Mouse (Mus musculus) stomach, postnatal 0 days (tissue): ENCODE results near the gene Aldh9a1. TPM values are rescaled to one million over a fixed set of nuclear protein-coding genes. Genes with fewer than 3 reads are reported as not detected.
"Not testable (repeated sequence)": the region's sequence is repeated elsewhere in the genome, so short reads cannot be mapped to it uniquely, and the experiment has no call there.

ENCODE experiments used
- ATAC-seq: fragments of 200-750 bp; cut with Nextera tagmentation; 2 replicates; pipeline ENCODE4 v1.8.0; 2017; ENCODE audit not compliant: low FRiP score, low TSS enrichment
- DNase-seq: peaks from one replicate; pipeline ENCODE4 v3.0.0-alpha.2; 2016; ENCODE audit warnings: low spot score
- H3K27ac ChIP-seq: fragments of 300-500 bp; sonication (generic); replicated peaks from 2 replicates; pipeline ENCODE4 v1.5.1; 2014; ENCODE audit warnings: mild to moderate bottlenecking, control low read depth
- H3K27me3 ChIP-seq: fragments of 300-500 bp; sonication (generic); 2 replicates; pipeline ENCODE4 v1.6.1; 2014; ENCODE audit warnings: low read length; ENCODE audit not compliant: control insufficient read depth, insufficient read depth
- H3K36me3 ChIP-seq: fragments of 300-500 bp; sonication (generic); 2 replicates; pipeline ENCODE4 v1.6.1; 2014; ENCODE audit warnings: low read length, mixed read lengths; ENCODE audit not compliant: control insufficient read depth, insufficient read depth
- H3K4me1 ChIP-seq: fragments of 300-500 bp; sonication (generic); replicated peaks from 2 replicates; pipeline ENCODE4 v1.6.1; 2014; ENCODE audit warnings: antibody characterized with exemption; ENCODE audit not compliant: control insufficient read depth, insufficient read depth
- H3K4me2 ChIP-seq: fragments of 300-500 bp; sonication (generic); replicated peaks from 2 replicates; pipeline ENCODE4 v1.6.1; 2014; ENCODE audit warnings: low read depth, mild to moderate bottlenecking, control low read depth, moderate library complexity
- H3K4me3 ChIP-seq: fragments of 300-500 bp; sonication (generic); 2 replicates; pipeline ENCODE4 v1.5.1; 2014; ENCODE audit warnings: low read depth, low read length, control low read depth
- H3K9ac ChIP-seq: fragments of 300-500 bp; sonication (generic); 2 replicates; pipeline ENCODE4 v1.6.1; 2014; ENCODE audit warnings: mild to moderate bottlenecking, low read length, control low read depth, mixed read lengths
- H3K9me3 ChIP-seq: fragments of 300-500 bp; sonication (generic); 2 replicates; pipeline ENCODE4 v1.6.1; 2016; ENCODE audit warnings: low read length; ENCODE audit not compliant: control insufficient read depth
- CTCF ChIP-seq: IDR thresholded peaks from 2 replicates; pipeline ENCODE4 v1.5.1; 2016; ENCODE audit warnings: antibody characterized with exemption, low read depth, mild to moderate bottlenecking, moderate library complexity
- EP300 ChIP-seq: optimal IDR thresholded peaks from 2 replicates; pipeline ENCODE3; 2016; ENCODE audit warnings: antibody characterized with exemption
- WGBS: fragments of 180-500 bp; shearing (Covaris S2); extraction: QIAGEN DNeasy Blood & Tissue Kit; methylation state at CpG from one replicate; pipeline ENCODE4 v1.1.7; 2014; 5-methylcytosine and 5-hydroxymethylcytosine counted together
- polyA plus RNA-seq: library from polyadenylated mRNA; unstranded; fragments of >200 nt; fragmentation: Nextera tagmentation; extraction: Ambion mirVana; gene quantifications from 2 replicates; pipeline ENCODE4 v1.2.1, GENCODE M21; 2015

Gene Aldh9a1
- polyA plus RNA-seq, 1 experiment from 2014 or later = 74.7 TPM

DNA sequence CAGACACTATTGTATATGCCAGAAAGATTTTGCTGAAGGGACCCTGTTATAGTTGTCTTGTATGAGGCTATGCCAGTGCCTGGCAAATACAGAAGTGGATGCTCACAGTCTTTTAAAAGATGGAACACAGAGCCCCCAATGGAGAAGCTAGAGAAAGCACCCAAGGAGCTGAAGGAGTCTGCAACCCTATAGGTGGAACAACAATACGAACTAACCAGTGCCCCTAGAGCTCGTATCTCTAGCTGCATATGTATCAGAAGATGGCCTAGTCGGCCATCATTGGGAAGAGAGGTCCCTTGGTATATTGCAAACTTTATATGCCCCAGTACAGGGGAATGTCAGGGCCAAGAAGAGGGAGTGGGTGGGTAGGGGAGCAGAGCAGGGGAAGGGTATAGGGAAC, 585 bp upstream of the Aldh9a1 start:
- not testable (repeated sequence) for H3K27ac ChIP-seq, H3K9me3 ChIP-seq, H3K27me3 ChIP-seq, H3K4me3 ChIP-seq, H3K36me3 ChIP-seq, H3K4me1 ChIP-seq, H3K9ac ChIP-seq, DNase-seq, ATAC-seq
- WGBS = 61% methylated on average over 3 of the region's 3 CpGs
- TF ChIP-seq CTCF = 0 out of 2 replicates have a peak, but pooled peaks have one; percentile 10
- H3K4me2 ChIP-seq = peak overlapping the region; percentile 90; the same call in 1 of the 2 replicates

DNA sequence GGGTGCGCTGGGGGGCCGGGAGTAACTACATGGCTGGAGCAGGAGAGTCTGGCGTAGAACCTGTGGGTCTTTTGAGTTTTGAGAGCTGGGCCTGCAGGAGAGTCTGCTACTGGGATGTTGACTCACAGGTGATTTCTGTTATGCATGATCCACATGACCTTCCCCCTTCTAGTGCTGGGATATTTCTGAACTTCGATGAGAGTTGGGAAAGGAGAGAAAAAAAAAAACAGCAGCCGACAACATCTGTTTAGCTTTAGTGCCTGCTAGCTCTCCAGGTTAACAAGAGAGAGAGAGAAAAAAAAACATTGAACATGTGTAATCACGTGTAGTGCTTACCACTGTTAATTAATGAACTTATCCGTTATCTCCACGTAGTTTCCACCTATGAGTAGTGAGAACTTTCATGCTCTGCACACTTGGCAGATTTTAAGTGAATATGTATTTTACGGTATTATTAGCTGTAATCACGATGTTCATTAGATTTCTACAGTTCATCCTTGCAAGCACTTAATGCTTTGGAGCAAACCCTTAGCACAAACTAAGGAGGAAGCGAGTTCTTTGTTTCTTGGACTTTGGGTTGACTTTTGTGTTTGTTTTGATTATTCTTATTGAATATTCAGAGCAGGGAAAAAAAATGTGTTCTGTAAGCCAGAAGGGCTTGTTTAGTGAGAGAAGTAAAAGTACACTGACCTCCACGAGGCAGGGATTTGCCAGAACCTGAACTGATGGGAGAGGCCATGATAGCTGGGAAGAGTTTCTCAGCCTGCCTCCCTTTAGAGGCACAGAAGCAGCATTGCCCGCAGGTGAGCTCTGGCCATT, 1.0 kb downstream of the Aldh9a1 start:
- ATAC-seq = no peak; the same call in 1 of the 2 replicates
- Histone ChIP-seq H3K9ac (peak overlapping the region; percentile 76), H3K27me3 (no peaks in the 10 kb centered on the region), H3K4me3 (peak overlapping the region; percentile 60), H3K27ac (peak overlapping the region; percentile 93), H3K4me1 (no peaks in the 10 kb centered on the region), H3K36me3 (peaks cover 8% of the 10 kb centered on the region), H3K4me2 (peak overlapping the region; percentile 90), H3K9me3 (no peaks in the 10 kb centered on the region)
- no peak for DNase-seq
- TF ChIP-seq CTCF = no peak
- no peak for TF ChIP-seq EP300
- WGBS = 27% methylated on average over 13 of the region's 13 CpGs

DNA sequence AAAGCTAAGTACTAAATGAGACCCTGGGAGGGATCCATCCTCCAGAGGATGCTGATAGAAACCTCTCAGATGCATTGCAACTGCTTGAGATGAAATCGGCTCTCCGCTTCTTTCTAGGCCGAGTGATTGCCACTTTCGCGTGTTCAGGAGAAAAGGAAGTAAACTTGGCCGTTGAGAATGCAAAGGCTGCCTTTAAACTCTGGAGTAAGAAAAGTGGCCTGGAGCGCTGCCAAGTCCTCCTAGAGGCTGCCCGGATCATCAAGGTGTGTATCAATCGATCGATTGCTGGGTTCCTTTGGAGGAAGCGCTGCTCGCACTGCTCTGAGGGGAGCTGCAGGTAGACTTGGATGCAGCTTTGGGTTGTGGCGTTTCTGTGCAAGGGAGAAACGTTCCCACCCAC, 2.6 kb downstream of the Aldh9a1 start:
- 78% methylated on average over 14 of the region's 14 CpGs for WGBS
- no peak for TF ChIP-seq EP300
- no peak for TF ChIP-seq CTCF
- Histone ChIP-seq H3K36me3 (peaks cover 13% of the 10 kb centered on the region), H3K9ac (no peak overlapping the region), H3K4me2 (no peak overlapping the region), H3K4me3 (no peak overlapping the region), H3K9me3 (no peaks in the 10 kb centered on the region), H3K27ac (no peak overlapping the region), H3K4me1 (no peaks in the 10 kb centered on the region), H3K27me3 (no peaks in the 10 kb centered on the region)
- no peak for ATAC-seq
- DNase-seq = peak; percentile 25

DNA sequence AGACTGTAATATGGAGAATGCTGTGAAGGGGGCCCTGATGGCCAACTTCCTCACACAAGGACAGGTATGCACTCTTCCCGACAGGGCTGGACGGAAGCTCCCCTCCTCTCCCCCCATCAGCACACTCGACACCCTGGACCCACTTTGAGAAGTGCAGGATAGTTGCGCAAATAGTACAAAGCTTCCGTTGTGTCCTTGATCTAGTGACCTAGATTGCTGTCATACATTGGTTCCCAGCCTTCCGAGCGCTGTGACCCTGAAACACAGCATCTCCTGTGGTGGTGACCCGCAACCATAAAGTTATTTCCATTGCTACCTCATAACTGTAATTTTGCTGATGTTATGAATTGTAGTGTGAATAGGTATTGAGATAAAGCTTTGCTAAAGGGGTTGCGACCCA, 7.6 kb downstream of the Aldh9a1 start:
- peaks cover 24% of the 10 kb centered on the region for H3K36me3 ChIP-seq
- no peak overlapping the region for H3K9ac ChIP-seq
- TF ChIP-seq CTCF = no peak
- no peak for TF ChIP-seq EP300
- H3K27me3 ChIP-seq = no peaks in the 10 kb centered on the region
- no peak overlapping the region for H3K4me2 ChIP-seq
- no peak overlapping the region for H3K27ac ChIP-seq
- no peaks in the 10 kb centered on the region for H3K4me1 ChIP-seq
- 91% methylated on average over 9 of the region's 9 CpGs for WGBS
- no peaks in the 10 kb centered on the region for H3K9me3 ChIP-seq
- ATAC-seq = no peak
- no peak overlapping the region for H3K4me3 ChIP-seq
- DNase-seq = no peak

DNA sequence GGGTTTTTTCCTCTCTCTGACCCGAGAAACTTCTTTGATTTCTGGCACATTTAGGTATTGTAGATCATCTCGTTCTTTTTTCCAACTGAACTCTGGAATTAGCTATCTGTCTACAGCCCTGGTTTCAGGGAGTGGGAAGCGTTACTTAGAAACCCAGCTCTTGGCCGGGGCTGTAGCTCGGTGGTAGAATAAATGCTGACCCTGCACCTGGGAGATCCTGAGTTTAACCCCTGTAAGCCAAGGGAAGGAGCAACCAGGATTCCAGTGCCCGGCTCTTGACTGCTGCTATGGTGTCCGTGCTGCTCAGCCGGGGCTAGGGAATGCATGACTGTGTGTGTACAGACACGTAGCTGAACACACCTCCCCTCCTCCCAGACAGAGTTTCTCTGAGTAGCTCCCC, 8.9 kb downstream of the Aldh9a1 start:
- H3K27me3 ChIP-seq = no peaks in the 10 kb centered on the region
- ATAC-seq = no peak
- peaks cover 26% of the 10 kb centered on the region for H3K36me3 ChIP-seq
- no peaks in the 10 kb centered on the region for H3K4me1 ChIP-seq
- TF ChIP-seq EP300 = no peak
- no peak for TF ChIP-seq CTCF
- H3K9ac ChIP-seq = no peak overlapping the region
- no peak for DNase-seq
- H3K4me2 ChIP-seq = no peak overlapping the region
- 81% methylated on average over 9 of the region's 9 CpGs for WGBS
- H3K4me3 ChIP-seq = no peak overlapping the region
- H3K9me3 ChIP-seq = no peaks in the 10 kb centered on the region
- no peak overlapping the region for H3K27ac ChIP-seq

DNA sequence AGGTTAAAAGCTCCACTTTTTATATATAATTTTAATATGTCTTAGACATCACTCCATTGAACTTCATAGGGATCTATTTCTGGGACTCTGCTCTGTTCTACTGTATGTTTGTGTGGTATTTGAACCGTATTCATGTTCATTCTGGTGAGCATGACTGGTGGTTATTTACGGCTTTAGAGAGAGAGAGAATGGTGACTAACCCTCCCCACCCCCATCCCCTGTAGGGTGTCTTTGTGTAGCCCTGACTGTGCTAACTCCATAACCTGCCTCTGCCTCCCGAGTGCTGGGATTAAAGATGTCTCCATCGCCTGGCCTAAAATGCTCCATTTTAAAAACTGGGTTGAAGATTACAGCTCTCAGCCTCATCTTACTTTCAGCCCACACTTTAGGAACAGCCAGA, 10.5 kb downstream of the Aldh9a1 start:
- Histone ChIP-seq H3K27ac (no peak overlapping the region), H3K4me3 (no peak overlapping the region), H3K9me3 (no peaks in the 10 kb centered on the region), H3K36me3 (peaks cover 28% of the 10 kb centered on the region), H3K27me3 (no peaks in the 10 kb centered on the region), H3K4me2 (no peak overlapping the region), H3K4me1 (no peaks in the 10 kb centered on the region), H3K9ac (no peak overlapping the region)
- WGBS = 82% methylated on average over 4 of the region's 4 CpGs
- ATAC-seq = no peak
- no peak for DNase-seq
- TF ChIP-seq EP300 (no peak), CTCF (no peak)
